Mouse (Mus musculus): ENCODE measurements around the gene Rere.
"Not testable (repeated sequence)": the region's sequence is repeated elsewhere in the genome, so short reads cannot be mapped to it uniquely, and the experiment has no call there.

The Rere gene

GRCm38 (mm10) chr4:150287463-150287862 is 6.0 kb downstream of the Rere start:
- not testable (repeated sequence) for DNase-seq

- no peak for DNase-seq
Observed at GRCm38 (mm10) chr4:150291900-150292299, 10.5 kb downstream of the Rere start.

- no peak for DNase-seq
Observed at GRCm38 (mm10) chr4:150294870-150295269, 13.4 kb downstream of the Rere start.

GRCm38 (mm10) chr4:150295966-150296365 is 14.5 kb downstream of the Rere start:
- no peak for DNase-seq

GRCm38 (mm10) chr4:150302726-150303125 is 21.3 kb downstream of the Rere start:
- no peak for DNase-seq

- DNase-seq = no peak
Observed at GRCm38 (mm10) chr4:150306701-150307100, 25.3 kb downstream of the Rere start.

- DNase-seq = no peak
Observed at GRCm38 (mm10) chr4:150307226-150307625, 25.8 kb downstream of the Rere start.

- no peak for DNase-seq
Observed at GRCm38 (mm10) chr4:150311431-150311830, 30.0 kb downstream of the Rere start.

- DNase-seq = no peak
Observed at GRCm38 (mm10) chr4:150312646-150313045, 31.2 kb downstream of the Rere start.

GRCm38 (mm10) chr4:150315301-150315700 is 33.9 kb downstream of the Rere start:
- no peak for DNase-seq

GRCm38 (mm10) chr4:150316546-150316945 is 35.1 kb downstream of the Rere start:
- DNase-seq = no peak

- no peak for DNase-seq
Observed at GRCm38 (mm10) chr4:150325046-150325801, 43.8 kb downstream of the Rere start.

GRCm38 (mm10) chr4:150326005-150326404 is 44.6 kb downstream of the Rere start:
- DNase-seq = no peak

GRCm38 (mm10) chr4:150327476-150327875 is 46.0 kb downstream of the Rere start:
- DNase-seq = no peak

- no peak for DNase-seq
Observed at GRCm38 (mm10) chr4:150333927-150334682, 52.7 kb downstream of the Rere start.

- DNase-seq = no peak
Observed at GRCm38 (mm10) chr4:150337260-150337659, 55.8 kb downstream of the Rere start.

- DNase-seq = peak; percentile 71
Observed at GRCm38 (mm10) chr4:150338906-150339650, 57.6 kb downstream of the Rere start.

GRCm38 (mm10) chr4:150340796-150341525 is 59.5 kb downstream of the Rere start:
- DNase-seq = no peak

GRCm38 (mm10) chr4:150344526-150344925 is 63.1 kb downstream of the Rere start:
- DNase-seq = no peak

GRCm38 (mm10) chr4:150346651-150347386 is 65.4 kb downstream of the Rere start:
- no peak for DNase-seq

- DNase-seq = no peak
Observed at GRCm38 (mm10) chr4:150347387-150347672, 65.9 kb downstream of the Rere start.

- DNase-seq = no peak
Observed at GRCm38 (mm10) chr4:150349680-150350101, 68.2 kb downstream of the Rere start.
